Mouse (Mus musculus): ENCODE measurements around the gene Fank1. TPM values are rescaled to one million over a fixed set of nuclear protein-coding genes. Genes with fewer than 3 reads are reported as not detected.

Fank1 gene
- total RNA-seq, 2 experiments from 2014 or later, result 3.8 to 3.9 TPM

- DNase-seq (ENCODE audit: low spot score in 2 of 2), result peak; percentile 49 to 76
- intact Hi-C loops (cut with DNase I), result no loop called here
Measured at GRCm38 (mm10) chr7:133805614-133806175, 29.0 kb downstream of the Fank1 start.

DNA sequence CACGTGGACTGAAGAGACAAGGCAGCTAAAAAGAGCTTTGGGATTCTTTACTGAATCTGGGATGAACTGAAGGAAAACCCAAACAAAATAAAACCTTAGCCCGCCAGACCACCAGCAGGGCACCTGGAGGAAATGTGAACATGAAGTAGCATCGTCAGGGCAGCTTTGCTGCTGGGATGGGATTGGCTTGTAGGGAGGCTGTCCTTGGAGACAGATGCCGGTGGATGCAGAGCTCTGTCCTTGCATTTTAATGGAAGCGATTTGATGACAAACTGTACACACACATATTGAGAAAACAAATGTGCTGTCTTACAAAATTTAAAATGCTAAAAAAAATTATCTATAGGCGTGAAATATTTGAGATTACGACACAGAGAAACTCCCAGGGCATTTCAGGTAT, 36.3 kb downstream of the Fank1 start:
- DNase-seq (ENCODE audit: low spot score in 2 of 2), result no peak
- intact Hi-C loops (cut with DNase I), result no loop called here

- intact Hi-C loops (cut with DNase I), result no loop called here
- DNase-seq (ENCODE audit: low spot score in 2 of 2), result peak; percentile 33 to 45
Measured at GRCm38 (mm10) chr7:133813331-133813730, 36.7 kb downstream of the Fank1 start.

- intact Hi-C loops (cut with DNase I), result no loop called here
- no peak for DNase-seq (ENCODE audit: low spot score in 2 of 2)
Measured at GRCm38 (mm10) chr7:133823751-133824150, 47.1 kb downstream of the Fank1 start.

DNA sequence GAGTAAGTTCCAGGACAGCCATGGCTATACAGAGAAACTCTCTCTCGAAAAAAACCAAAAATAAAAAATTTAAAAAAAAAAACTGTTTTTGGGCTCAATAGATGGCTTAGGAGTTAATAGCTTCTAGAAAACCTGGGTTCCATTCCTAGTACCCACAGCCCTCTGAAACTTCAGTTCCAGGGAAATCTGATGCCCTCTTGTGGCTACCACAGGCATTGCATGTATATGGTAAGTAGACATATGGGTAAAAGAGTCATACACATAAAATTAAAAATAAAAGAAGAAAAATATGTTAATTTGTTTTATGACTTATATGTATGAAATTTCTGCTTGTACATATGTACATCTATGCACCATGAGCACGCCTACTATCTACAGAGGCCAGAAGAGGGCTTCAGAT, 47.9 kb downstream of the Fank1 start:
- intact Hi-C loops (cut with DNase I), result no loop called here
- no peak for DNase-seq (ENCODE audit: low spot score in 2 of 2)

DNA sequence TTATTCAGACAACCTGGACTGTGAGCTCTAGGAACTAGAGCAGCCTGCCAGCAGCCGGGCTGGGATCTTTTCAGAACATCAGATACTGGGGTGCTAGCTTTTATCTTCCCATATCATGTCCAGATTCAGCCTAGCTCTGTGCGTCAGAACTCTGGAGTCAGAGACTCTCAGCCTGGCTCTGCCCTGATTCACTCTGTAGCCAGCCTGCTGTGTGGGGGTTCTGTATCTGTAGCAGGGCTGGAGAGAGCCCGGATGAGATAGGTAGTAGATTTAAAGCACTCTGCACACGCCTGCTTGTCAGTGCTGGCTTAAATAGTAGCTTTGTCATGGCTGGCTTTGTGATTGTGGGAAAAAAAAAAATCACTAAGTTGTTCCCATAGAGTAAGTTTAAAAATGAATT, 51.9 kb downstream of the Fank1 start:
- peak in 1 of 2 experiments; percentile 12 for DNase-seq (ENCODE audit: low spot score in 2 of 2)
- intact Hi-C loops (cut with DNase I), result no loop called here

DNA sequence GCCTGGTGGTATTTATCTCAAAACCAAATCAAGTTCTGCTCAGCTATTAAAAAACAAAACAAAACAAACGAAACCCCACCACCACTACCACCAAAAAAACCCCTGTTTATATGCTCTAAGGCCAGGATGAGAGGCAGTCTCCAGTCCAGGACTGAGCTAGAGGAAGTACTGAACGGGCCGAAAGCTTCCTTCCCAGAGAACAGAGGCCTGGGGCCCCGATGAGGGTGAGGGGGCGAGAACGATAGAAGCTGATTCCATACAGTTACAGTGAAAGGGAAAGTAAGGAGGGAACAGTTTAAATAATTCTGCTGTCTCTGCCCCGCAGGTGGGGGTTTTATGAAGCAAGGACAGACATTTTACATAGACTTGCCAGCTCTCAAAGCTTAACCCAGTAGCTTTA, 52.9 kb downstream of the Fank1 start:
- intact Hi-C loops (cut with DNase I), result no loop called here
- DNase-seq (ENCODE audit: low spot score in 2 of 2), result no peak

DNA sequence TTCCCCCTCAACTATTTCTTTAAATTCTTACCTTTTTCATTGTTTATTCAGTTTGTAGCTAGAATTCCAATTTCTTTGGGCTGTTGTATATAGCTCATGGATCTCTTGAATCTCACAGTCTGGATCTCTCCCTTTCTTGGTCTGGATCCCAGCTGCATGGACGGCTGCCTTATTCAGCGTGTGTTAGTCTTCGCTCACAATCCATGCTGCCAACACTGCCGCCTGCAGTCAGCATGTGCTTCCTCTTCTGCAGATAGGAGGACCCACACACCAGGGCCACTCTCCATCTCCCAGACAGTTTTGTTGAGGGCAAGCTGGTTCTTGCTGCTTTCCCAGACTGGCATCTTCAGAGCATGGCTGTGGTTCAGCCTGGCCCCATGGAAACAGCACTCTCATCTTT, 62.9 kb downstream of the Fank1 start:
- intact Hi-C loops (cut with DNase I), result no loop called here
- peak; percentile 48 to 58 for DNase-seq (ENCODE audit: low spot score in 2 of 2)

DNA sequence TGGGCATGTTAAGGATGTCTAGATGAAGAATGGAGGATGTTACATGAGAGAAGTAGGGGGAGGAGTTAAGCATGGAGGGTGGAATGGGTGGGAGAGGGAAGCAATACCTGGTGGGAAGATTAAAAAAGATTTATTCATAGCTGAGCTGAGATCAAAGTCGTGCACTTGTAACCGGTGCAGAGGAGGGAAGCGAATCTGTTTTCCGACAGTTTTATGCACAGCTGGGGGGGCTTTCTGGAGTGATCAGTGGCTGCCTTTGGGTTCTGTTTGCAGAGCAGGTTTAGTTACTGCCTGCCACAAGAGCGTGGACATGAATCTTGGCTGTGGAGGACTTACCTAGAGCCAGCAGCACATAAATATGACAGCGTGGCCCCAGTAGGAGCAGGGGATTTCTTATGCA, 65.4 kb downstream of the Fank1 start:
- intact Hi-C loops (cut with DNase I), result no loop called here
- no peak for DNase-seq (ENCODE audit: low spot score in 2 of 2)

DNA sequence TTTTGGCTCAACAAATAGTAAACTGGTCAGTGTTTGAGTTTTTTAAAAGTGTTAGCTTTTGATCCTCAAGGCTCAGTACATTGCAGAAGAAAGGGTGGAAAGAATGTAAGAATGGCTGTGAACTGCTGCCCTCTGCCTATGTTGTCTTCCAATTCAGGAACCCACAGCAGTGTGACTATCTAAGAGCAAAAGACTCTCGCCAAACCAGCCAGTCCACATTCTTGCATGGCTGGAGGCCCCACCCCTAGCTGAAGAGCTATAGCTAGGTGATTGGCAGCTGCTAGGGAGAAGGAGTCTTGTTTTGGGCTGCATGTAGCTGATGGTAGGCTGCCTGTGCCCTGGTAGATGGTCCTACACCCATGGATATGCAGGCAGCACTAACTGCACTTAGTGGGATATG, 70.5 kb downstream of the Fank1 start:
- DNase-seq (ENCODE audit: low spot score in 2 of 2), result no peak
- intact Hi-C loops (cut with DNase I), result no loop called here

- DNase-seq (ENCODE audit: low spot score in 2 of 2), result no peak
- intact Hi-C loops (cut with DNase I), result no loop called here
Measured at GRCm38 (mm10) chr7:133848180-133848579, 71.5 kb downstream of the Fank1 start.

GRCm38 (mm10) chr7:133850735-133851134, 74.1 kb downstream of the Fank1 start:
- no peak for DNase-seq (ENCODE audit: low spot score in 2 of 2)
- intact Hi-C loops (cut with DNase I), result no loop called here

DNA sequence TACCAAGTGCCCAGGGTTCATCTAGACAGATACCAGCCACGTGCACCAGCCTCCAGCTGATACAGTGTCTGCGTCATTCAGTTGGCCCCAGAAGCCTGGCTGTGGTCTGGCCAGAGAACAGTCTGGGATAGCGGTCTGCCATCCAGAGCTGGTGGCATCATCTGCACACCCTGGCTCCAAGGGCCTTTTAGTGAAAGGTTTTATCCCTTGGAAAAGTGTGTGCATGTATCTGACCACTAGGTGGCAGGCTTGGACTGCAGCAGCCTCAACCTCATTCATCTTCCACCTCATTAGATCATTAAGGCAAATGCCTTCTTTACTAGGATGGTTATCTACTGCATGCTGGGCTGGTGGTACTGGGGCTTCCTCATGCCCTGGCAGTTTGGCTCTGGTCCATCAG, 79.6 kb downstream of the Fank1 start:
- intact Hi-C loops (cut with DNase I), result loop anchor here (2.0 kb wide), 2 partner anchors 367 to 493 kb away; no protein-coding TSS in a partner anchor

GRCm38 (mm10) chr7:133858506-133858905, 81.8 kb downstream of the Fank1 start:
- no peak for DNase-seq (ENCODE audit: low spot score in 2 of 2)
- intact Hi-C loops (cut with DNase I), result no loop called here

More for the DNA sequence above, 79.6 kb downstream of the Fank1 start:
- DNase-seq (ENCODE audit: low spot score in 2 of 2), result peak; percentile 80 to 89

DNA sequence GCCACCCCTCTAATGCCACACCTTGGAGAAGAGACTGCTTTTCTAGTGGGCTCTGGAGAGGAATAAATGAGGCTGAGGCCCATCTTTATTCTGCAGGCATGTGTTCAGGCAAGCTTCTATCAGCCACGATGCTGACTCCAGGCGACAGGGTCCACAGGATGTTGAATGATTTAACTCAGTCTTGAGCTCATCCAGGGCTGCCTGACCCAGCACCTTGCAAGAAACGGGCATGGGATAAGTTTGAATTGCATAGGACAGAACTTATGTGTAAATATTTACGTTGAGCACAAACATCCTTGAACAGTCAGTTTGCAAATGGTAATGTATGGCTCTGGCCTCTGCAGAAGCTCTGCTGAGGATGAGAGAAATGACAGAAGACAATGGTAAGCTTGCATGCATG, 82.9 kb downstream of the Fank1 start:
- DNase-seq (ENCODE audit: low spot score in 2 of 2), result no peak
- intact Hi-C loops (cut with DNase I), result no loop called here

- no peak for DNase-seq (ENCODE audit: low spot score in 2 of 2)
- intact Hi-C loops (cut with DNase I), result loop anchor here (5.0 kb wide), 1 partner anchor 445 kb away; no protein-coding TSS in a partner anchor
Measured at GRCm38 (mm10) chr7:133862233-133862632, 85.6 kb downstream of the Fank1 start.

DNA sequence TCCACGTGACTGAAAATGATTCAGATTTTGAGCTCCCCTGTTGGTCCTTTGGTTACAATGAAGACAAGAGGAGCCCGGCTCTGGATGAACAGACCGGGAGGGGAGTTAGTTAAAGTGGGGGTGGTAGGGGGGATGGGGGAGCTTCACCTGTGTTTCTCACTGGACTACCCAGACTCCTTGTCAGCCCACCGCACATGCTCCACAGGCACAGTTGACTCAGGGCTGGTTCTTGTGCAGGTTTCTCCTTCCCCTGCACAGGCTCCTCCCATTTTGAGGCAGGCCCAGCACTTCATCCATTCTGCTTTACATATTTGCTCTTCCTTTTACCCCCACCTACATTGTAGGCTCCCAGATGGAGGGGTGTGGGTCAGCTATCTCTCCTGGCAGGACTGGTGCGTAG, 86.1 kb downstream of the Fank1 start:
- intact Hi-C loops (cut with DNase I), result loop anchor here (5.0 kb wide), 1 partner anchor 445 kb away; no protein-coding TSS in a partner anchor
- DNase-seq (ENCODE audit: low spot score in 2 of 2), result no peak

DNA sequence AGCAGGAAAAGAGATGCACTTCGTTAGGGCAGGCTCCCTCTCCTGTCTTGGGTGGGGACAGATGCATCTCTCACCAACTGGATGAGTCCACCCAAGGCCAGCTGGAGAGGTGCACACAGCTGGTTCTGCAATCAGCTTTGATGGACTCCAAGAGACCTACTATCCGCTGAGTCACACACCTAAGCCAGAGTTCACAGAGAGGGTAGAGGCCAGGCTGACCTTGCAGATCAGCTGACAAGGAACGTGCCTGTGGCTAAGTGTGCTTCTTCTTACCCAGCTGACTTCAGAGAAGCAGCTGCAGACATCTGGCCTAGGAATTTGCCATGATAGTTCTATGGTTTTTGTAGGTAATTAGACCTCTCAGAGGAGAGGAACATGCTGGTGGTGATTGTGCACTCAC, 86.5 kb downstream of the Fank1 start:
- no peak for DNase-seq (ENCODE audit: low spot score in 2 of 2)
- intact Hi-C loops (cut with DNase I), result loop anchor here (5.0 kb wide), 1 partner anchor 444 kb away; no protein-coding TSS in a partner anchor

- no peak for DNase-seq (ENCODE audit: low spot score in 2 of 2)
- intact Hi-C loops (cut with DNase I), result loop anchor here (5.0 kb wide), 1 partner anchor 444 kb away; no protein-coding TSS in a partner anchor
Measured at GRCm38 (mm10) chr7:133863684-133864083, 87.0 kb downstream of the Fank1 start.

DNA sequence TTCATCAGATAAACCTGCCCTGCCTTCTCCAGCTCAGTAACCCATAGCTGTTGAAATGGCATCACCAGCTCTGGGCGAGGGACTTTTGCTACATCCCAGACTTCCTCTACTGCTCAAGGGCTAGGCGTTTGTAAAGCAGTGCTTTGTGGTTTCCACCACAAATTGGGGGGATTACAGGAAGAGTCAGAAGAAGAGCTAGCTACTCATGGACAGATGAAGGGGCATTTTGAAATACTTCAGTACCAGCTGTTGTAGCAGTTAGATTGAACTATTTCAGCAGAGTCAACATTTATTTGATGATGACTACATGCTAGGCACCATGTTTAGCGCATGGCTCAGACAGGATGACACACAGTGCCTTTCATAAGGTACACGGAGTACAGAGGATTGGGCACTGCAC, 93.6 kb downstream of the Fank1 start:
- no peak for DNase-seq (ENCODE audit: low spot score in 2 of 2)
- intact Hi-C loops (cut with DNase I), result no loop called here

GRCm38 (mm10) chr7:133872701-133873100, 96.0 kb downstream of the Fank1 start:
- intact Hi-C loops (cut with DNase I), result no loop called here
- no peak for DNase-seq (ENCODE audit: low spot score in 2 of 2)

- intact Hi-C loops (cut with DNase I), result no loop called here
- DNase-seq (ENCODE audit: low spot score in 2 of 2), result no peak
Measured at GRCm38 (mm10) chr7:133876139-133876538, 99.5 kb downstream of the Fank1 start.
